Mouse (Mus musculus): ENCODE measurements around the gene Cyb5r3. TPM values are rescaled to one million over a fixed set of nuclear protein-coding genes. Genes with fewer than 3 reads are reported as not detected.

Cyb5r3 gene
- 187 and 200 TPM in 2 replicates for polyA plus RNA-seq (2016; fragmentation: Nextera tagmentation; extraction: Ambion mirVana)

DNA sequence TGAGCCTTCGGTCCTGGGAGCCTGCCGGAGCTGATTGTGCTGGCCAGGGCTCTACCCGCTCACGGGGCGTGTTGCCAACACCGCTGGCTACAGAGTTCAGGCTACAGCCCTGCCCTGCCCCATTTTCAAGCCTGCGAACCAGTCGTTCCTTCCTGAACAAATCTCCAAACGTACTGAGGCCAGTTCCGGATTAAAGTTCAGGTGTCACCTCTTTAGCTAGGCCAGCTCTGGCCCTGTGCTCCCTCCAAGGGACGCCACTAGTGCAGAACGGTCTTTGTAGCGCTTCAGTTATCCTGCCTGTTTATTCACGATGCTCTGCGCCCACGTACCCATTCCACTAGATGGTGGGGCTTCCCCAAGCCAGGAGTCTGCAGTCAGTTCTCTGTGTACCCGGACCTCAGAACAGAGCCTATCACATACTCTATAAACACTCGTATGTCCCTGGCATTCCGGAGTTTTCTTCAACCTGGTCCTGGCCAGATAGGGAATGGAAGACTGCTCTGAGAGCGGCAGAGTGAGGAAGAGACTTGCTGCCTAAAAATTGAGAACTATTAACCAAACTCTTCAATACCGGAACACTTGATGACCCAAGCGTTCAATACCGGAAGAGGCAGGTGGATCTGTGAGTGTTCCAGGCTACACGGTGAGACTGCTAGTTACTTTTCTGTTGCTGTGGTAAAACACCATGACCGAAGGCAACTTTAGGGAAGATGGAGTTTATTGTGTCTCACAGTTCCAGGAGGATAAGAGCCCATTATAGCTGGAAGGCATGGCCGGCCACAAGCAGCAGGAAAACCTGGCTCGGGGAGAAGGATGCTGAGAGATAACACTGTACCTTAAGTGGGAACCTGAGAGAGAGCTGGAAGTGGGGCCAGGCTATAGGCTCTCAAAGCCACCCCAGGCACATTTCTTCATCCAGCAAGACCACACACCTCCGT, at the start of gene Cyb5r3:
Gene Cyb5r3 (minus strand): TSS at position 101 of the 938 bp plus-strand sequence.
- no peaks in the 10 kb centered on the region for H3K27me3 ChIP-seq (ENCODE audit: poor library complexity, severe bottlenecking)
- peak within 1 kb of the TSS; percentile 89 for H3K27ac ChIP-seq
- H3K4me1 ChIP-seq, result peaks cover 35% of the 10 kb centered on the region
- H3K36me3 ChIP-seq (replicated peaks), result no peaks in the 10 kb centered on the region
- no peak for DNase-seq (ENCODE audit: extremely low spot score, low spot score)
- no peaks in the 10 kb centered on the region for H3K9me3 ChIP-seq
- WGBS, result 39% methylated on average over 28 of the region's 28 CpGs
- peak within 1 kb of the TSS; percentile 66 for H3K4me3 ChIP-seq

DNA sequence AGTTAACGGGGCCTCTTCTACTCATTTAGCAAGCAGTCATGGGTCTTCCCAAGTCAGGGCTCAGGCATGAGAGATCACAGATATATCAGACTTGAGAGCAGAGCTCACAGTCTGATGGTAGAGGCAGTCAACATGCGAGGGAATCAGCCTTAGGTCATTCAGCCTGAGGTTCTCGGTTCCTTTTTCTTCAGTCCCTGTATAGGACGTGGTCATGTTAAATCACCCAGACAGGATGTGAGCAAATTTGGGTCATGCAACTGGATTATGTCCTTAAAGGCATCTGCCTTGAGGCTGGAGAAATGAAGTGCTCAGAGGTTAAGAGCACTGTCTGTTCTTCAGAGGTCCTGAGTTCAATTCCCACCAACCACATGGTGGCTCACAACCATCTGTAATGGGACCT, 49.3 kb upstream of the Cyb5r3 start:
- Histone ChIP-seq H3K27ac (no peak overlapping the region), H3K4me1 (peaks cover 25% of the 10 kb centered on the region), H3K27me3 (ENCODE audit: poor library complexity, severe bottlenecking) (no peaks in the 10 kb centered on the region), H3K9me3 (no peaks in the 10 kb centered on the region), H3K4me3 (no peak overlapping the region), H3K36me3 (replicated peaks) (no peaks in the 10 kb centered on the region)
- DNase-seq (ENCODE audit: extremely low spot score, low spot score), result no peak
- WGBS, result 89% methylated on average over 4 of the region's 4 CpGs

DNA sequence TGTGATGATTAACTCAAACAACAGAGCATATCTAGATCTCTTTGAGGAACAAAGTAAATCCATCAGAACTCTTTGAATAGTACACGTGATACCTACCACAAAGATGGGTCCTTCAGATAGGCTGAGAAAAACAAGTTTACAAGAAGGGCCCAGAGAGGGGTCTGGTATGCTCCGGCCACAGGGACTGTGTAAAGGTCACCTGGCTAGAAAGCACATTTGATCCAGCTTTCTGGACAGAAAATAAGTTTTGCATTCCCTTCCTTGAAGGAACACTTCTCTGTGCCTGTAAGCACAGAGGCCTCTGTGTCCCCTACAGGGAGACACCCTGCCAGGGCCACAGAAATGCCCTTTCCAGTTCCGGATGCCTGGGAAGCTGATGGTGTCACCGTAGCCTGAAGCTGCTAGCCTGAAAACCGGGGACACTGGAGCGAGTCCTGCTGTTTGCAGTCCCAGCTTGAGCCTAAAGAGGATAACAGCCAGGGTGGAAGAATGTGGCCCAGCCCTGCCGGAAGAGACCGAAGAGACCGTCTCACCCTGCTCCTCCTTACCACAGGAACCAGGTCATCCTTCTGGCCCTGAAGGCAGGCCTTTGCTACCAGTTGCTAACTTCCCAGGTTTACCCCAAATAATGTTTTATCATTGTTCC, 48.1 kb upstream of the Cyb5r3 start:
- no peak for DNase-seq (ENCODE audit: extremely low spot score, low spot score)
- 58% methylated on average over 9 of the region's 9 CpGs for WGBS
- Histone ChIP-seq H3K4me3 (no peak overlapping the region), H3K27ac (no peak overlapping the region; the same call in 1 of the 2 replicates), H3K27me3 (ENCODE audit: poor library complexity, severe bottlenecking) (no peaks in the 10 kb centered on the region), H3K4me1 (peaks cover 34% of the 10 kb centered on the region), H3K36me3 (replicated peaks) (no peaks in the 10 kb centered on the region), H3K9me3 (no peaks in the 10 kb centered on the region)

DNA sequence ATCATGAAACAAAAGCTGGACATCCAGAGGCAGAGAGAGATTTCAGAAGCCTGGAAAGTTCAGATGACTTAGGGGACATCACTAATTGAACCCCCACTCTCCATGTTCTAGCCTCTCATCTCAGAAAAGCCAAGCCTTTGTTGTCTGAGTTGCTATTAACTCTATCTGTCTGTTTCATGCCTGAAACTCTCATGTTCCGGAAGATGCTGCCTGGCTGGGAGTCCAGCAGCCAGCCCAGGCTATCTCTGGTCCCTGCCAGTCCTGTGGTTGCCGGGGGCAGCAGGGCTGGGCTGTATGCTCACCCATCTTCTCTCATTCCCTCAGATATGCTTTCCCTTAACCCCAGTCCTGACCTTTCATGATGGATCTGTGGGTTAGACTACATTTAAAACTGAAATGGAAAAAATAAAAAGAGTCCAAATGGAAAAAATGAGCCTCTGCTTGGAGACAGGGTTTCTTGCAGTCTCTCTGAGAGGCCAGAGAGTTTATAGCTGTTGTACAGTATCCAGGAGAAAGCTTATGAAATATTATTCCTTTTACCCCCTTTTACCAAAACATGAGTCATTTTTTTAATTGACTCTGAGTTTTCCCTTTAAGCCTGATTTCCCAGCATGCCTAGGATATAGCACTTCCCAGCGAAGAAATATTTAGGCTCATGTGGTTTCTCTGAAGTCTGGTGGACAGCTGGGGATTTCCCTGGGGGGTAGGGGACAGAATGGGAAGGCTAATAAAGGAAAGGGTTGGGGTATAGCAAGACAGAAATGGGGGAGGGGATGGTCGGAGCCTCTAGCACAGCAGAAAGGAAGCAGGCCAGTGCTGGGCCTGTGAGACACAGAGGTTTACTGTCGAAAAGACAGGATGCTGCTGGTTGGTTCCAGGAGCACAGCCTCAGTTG, 43.2 kb upstream of the Cyb5r3 start:
- 58% methylated on average over 5 of the region's 5 CpGs for WGBS
- Histone ChIP-seq H3K27me3 (ENCODE audit: poor library complexity, severe bottlenecking) (peaks cover 3% of the 10 kb centered on the region; the same call in 1 of the 2 replicates), H3K27ac (peak overlapping the region; percentile 27), H3K4me3 (no peak overlapping the region), H3K4me1 (peaks cover 12% of the 10 kb centered on the region), H3K9me3 (no peaks in the 10 kb centered on the region), H3K36me3 (replicated peaks) (no peaks in the 10 kb centered on the region)
- no peak for DNase-seq (ENCODE audit: extremely low spot score, low spot score)

DNA sequence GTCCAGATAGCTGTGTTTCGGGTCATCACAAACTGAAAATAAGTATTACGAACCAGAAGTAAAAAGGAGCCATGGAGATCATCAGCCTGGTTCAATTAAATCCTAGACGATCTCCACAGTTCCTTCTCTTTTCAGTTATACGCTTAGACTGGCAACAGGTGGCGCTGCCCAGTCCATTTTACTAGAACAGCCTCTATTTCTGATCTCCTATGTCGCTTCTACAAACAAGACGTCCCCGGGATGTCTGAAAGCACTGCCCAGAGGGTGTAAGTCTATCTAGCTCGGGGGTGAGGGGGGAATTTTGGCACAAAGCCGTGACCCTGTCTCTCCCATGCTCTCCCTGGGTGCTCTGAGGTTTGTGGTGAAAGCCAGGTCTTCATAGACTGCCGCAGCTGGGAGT, 37.8 kb upstream of the Cyb5r3 start:
- no peak overlapping the region for H3K27ac ChIP-seq

DNA sequence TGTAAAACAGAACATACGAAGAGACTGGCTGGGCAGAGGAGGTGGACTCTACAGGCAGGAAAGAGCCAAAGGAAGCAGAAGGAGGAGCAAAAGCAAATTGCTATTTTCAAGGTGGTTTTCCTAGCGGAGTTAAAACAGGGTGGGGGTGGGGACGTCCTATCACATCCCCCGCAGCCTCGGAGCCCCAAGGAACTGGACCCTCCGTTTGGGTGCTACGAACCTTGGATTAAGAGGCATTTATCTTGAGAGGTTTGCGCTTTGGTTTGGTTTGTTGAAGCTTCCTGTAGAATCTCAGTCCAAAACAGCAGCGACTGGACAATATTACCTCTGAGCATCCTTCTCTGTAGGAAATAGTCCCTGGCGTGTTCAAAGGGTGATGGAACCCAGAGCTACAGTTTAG, 37.3 kb upstream of the Cyb5r3 start:
- Histone ChIP-seq H3K27ac (no peak overlapping the region), H3K36me3 (replicated peaks) (no peaks in the 10 kb centered on the region), H3K4me3 (peak overlapping the region; percentile 34), H3K9me3 (no peaks in the 10 kb centered on the region), H3K27me3 (ENCODE audit: poor library complexity, severe bottlenecking) (peaks cover 37% of the 10 kb centered on the region), H3K4me1 (peaks cover 21% of the 10 kb centered on the region)
- WGBS, result 15% methylated on average over 10 of the region's 10 CpGs
- no peak for DNase-seq (ENCODE audit: extremely low spot score, low spot score)

More for the DNA sequence above, 37.8 kb upstream of the Cyb5r3 start:
- peaks cover 36% of the 10 kb centered on the region for H3K27me3 ChIP-seq (ENCODE audit: poor library complexity, severe bottlenecking)
- DNase-seq (ENCODE audit: extremely low spot score, low spot score), result peak; percentile 44
- H3K4me3 ChIP-seq, result peak overlapping the region; percentile 34
- peaks cover 18% of the 10 kb centered on the region for H3K4me1 ChIP-seq
- 20% methylated on average over 11 of the region's 11 CpGs for WGBS
- H3K9me3 ChIP-seq, result no peaks in the 10 kb centered on the region
- no peaks in the 10 kb centered on the region for H3K36me3 ChIP-seq (replicated peaks)

DNA sequence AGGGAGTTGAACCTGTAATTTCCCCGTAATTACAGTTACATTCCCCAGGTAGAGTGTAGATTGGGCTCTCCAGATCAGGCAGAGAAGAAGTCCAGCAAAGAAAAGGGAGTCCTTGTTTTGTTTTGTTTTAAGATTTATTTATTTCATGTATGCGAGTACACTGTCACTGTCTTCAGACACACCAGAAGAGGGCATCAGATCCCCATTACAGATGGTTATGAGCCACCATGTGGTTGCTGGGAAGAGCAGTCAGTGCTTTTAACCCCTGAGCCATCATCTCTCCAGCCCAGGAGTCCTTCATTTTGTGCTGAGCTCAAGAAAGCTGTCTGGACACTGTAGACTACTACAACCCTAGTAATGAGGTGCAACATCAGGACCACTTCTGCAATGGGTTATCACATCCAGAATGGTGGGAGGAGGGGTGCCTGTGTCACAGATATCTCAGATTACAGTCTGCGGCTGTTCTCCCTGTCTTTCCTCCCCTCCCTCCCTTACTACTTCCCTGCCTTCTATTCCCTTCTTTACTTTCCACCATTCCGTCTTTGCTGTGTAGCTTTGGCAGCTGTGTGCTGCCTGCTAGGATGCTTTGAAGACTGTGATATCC, 36.8 kb upstream of the Cyb5r3 start:
- Histone ChIP-seq H3K9me3 (no peaks in the 10 kb centered on the region), H3K4me3 (peak overlapping the region; percentile 34; the same call in 1 of the 2 replicates), H3K27me3 (ENCODE audit: poor library complexity, severe bottlenecking) (peaks cover 42% of the 10 kb centered on the region), H3K4me1 (peaks cover 23% of the 10 kb centered on the region), H3K36me3 (replicated peaks) (no peaks in the 10 kb centered on the region), H3K27ac (no peak overlapping the region)
- no peak for DNase-seq (ENCODE audit: extremely low spot score, low spot score)
- 44% methylated on average over 4 of the region's 4 CpGs for WGBS

DNA sequence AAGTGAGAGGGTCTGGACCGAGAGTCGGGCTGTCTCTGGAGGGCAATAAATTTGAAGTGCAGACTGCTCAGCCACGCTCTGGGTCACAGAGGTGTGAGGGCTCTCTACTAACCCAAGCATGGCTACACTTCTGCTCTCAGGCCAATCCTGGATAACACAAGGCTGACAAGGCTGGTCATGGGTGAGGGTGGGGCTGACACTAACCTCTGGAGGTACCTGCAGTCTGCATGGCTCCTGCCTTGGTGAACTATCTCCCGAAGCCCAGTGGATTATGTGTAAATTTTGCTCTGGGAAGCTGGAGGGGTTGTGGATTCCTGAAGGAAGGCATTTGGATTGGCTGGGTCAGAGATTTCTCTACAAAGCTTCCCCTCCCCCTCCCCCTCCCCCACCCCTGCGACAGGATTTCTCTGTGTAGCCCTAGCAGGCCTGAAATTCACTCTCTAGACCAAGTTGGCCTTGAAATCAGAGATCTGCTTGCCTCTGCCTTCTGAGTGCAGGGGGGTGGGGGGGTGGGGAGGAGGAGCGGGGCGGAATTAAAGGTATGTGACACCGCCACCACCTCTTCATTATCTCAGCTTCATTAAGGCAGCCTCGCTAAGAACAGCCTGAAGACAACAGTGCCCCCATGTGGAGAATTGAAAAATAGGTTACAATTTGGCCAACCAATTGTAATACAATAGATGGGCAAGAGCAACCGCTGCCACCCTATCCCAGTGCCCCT, 32.5 kb upstream of the Cyb5r3 start:
- H3K4me1 ChIP-seq, result peaks cover 27% of the 10 kb centered on the region
- 41% methylated on average over 10 of the region's 10 CpGs for whole genome bisulfite sequencing
- no peak overlapping the region for H3K4me3 ChIP-seq
- peaks cover 35% of the 10 kb centered on the region for H3K27me3 ChIP-seq (ENCODE audit: poor library complexity, severe bottlenecking)
- H3K27ac ChIP-seq, result 0 out of 2 replicates have a peak overlapping the region, but pooled peaks have one; percentile 56
- peak; percentile 30 for DNase-seq (ENCODE audit: extremely low spot score, low spot score)
- no peaks in the 10 kb centered on the region for H3K9me3 ChIP-seq
- no peaks in the 10 kb centered on the region for H3K36me3 ChIP-seq (replicated peaks)

DNA sequence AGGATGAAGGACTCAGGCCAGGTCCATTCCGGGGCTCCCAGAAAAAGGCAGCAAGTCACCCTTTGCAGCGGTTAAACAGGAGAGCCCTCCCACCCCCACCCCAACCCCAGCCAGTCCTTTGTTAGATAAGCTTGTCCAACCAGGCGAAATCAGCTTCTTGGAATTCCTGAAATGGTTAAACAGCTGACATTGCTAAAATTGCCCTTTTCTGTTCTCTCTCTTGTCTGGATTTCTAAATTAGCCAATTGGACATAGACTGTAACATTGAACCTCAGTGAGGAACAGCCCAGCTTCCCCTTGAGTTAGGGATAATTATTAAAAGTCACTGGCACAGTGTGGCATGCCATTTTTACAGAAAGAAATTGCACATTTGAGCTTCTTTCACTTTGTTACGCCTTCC, 30.0 kb upstream of the Cyb5r3 start:
- no peak for DNase-seq (ENCODE audit: extremely low spot score, low spot score)
- H3K9me3 ChIP-seq, result no peaks in the 10 kb centered on the region
- no peak overlapping the region for H3K27ac ChIP-seq
- H3K4me3 ChIP-seq, result no peak overlapping the region
- WGBS, result 60% methylated on average over 4 of the region's 4 CpGs
- H3K36me3 ChIP-seq (replicated peaks), result no peaks in the 10 kb centered on the region
- H3K4me1 ChIP-seq, result peaks cover 18% of the 10 kb centered on the region
- H3K27me3 ChIP-seq (ENCODE audit: poor library complexity, severe bottlenecking), result peaks cover 10% of the 10 kb centered on the region; the same call in 1 of the 2 replicates

DNA sequence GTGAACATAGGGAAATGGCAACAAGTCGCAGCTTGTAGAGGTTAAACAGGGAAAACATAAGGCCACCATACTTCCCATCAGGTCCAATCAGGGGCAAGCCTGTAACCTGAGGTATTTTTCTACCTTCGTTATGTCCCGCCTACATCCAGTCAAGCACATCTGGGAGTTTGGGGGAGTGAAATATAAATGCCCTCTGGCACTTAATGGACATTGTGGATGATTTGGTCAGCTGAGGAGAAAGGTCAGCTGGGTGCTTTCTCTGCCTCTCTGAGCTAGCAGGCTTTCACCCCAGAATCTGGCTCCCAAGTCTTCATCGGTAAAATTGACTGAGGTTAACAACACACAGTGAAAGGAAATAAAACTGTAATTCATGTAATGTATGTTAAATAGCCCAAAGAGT, 21.0 kb upstream of the Cyb5r3 start:
- Histone ChIP-seq H3K4me1 (no peaks in the 10 kb centered on the region), H3K36me3 (replicated peaks) (no peaks in the 10 kb centered on the region), H3K4me3 (no peak overlapping the region), H3K27ac (no peak overlapping the region), H3K27me3 (ENCODE audit: poor library complexity, severe bottlenecking) (no peaks in the 10 kb centered on the region), H3K9me3 (no peaks in the 10 kb centered on the region; the same call in 1 of the 2 replicates)
- DNase-seq (ENCODE audit: extremely low spot score, low spot score), result no peak
- WGBS, result 95% methylated on average over 4 of the region's 4 CpGs

DNA sequence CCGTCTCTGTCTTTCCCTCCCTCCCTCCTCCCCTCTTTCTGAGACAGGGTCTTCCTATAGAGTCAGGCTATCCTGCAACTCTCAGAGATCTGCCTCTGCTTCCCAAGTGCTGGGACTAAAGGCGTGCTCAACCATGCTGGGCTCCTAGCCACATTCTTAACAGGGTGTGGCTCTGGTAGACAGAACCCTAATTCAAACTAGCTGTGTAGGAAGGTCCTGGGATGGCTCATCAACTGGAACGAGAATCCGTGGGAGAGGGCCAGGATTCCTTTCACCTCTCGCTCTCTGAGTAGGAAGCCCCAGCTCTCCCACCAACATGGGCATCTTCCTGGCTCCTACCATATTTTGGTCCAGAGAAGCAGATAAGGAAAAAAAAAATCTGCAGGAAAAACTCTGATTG, 10.0 kb upstream of the Cyb5r3 start:
- Histone ChIP-seq H3K27ac (no peak overlapping the region), H3K4me3 (no peak overlapping the region), H3K4me1 (peaks cover 7% of the 10 kb centered on the region; the same call in 1 of the 2 replicates), H3K9me3 (no peaks in the 10 kb centered on the region), H3K27me3 (ENCODE audit: poor library complexity, severe bottlenecking) (no peaks in the 10 kb centered on the region), H3K36me3 (replicated peaks) (no peaks in the 10 kb centered on the region)
- 77% methylated on average over 5 of the region's 5 CpGs for WGBS
- DNase-seq (ENCODE audit: extremely low spot score, low spot score), result no peak

All from forebrain, embryonic 10.5 days (tissue).